Mouse (Mus musculus) G1E (cell line): Measurements from ENCODE around the gene Trim26. TPM values are rescaled to one million over a fixed set of nuclear protein-coding genes. Genes with fewer than 3 reads are reported as not detected.
"Not testable (repeated sequence)": the region's sequence is repeated elsewhere in the genome, so short reads cannot be mapped to it uniquely, and the experiment has no call there.

Experiments
- ATAC-seq: 2 replicates; pipeline ENCODE4 v1.8.0; 2016; ENCODE audit warnings: mild to moderate bottlenecking; ENCODE audit not compliant: insufficient number of reproducible peaks, poor library complexity, low FRiP score, severe bottlenecking; ENCODE audit errors: extremely low read depth
- DNase-seq: peaks from one replicate; pipeline ENCODE4 v3.0.0; 2012; ENCODE audit warnings: low spot score
- H3K27me3 ChIP-seq: 2 replicates; pipeline ENCODE4 v1.6.1; 2012; ENCODE audit warnings: mild to moderate bottlenecking, low read length, inconsistent platforms; ENCODE audit not compliant: insufficient read depth
- H3K36me3 ChIP-seq: replicated peaks from 2 replicates; pipeline ENCODE3; 2012; ENCODE audit warnings: mild to moderate bottlenecking, inconsistent platforms
- H3K4me1 ChIP-seq: 2 replicates; pipeline ENCODE4 v1.6.1; 2012; ENCODE audit warnings: low read depth, low read length, inconsistent platforms, mixed read lengths; ENCODE audit not compliant: insufficient read depth
- H3K4me3 ChIP-seq: 2 replicates; pipeline ENCODE4 v1.5.1; 2012; ENCODE audit warnings: low read depth, mild to moderate bottlenecking, inconsistent platforms, low read length, moderate library complexity, mixed read lengths
- H3K9me3 ChIP-seq: replicated peaks from 2 replicates; pipeline ENCODE4 v1.6.1; 2012; ENCODE audit warnings: inconsistent platforms
- CTCF ChIP-seq: IDR thresholded peaks from 2 replicates; pipeline ENCODE4 v1.5.1; 2012; ENCODE audit warnings: low read depth, low read length, inconsistent platforms, mixed read lengths
- GATA1 ChIP-seq: IDR thresholded peaks from 2 replicates; pipeline ENCODE4 v1.6.1; 2012; ENCODE audit warnings: borderline replicate concordance, low read length, inconsistent platforms, mixed read lengths
- GATA2 ChIP-seq: IDR thresholded peaks from 2 replicates; pipeline ENCODE4 v1.6.1; 2012; ENCODE audit warnings: low read depth, low read length, inconsistent platforms, borderline replicate concordance
- POLR2AphosphoS5 ChIP-seq: IDR thresholded peaks from 2 replicates; pipeline ENCODE4 v1.6.1; 2012; ENCODE audit warnings: low read depth, low read length, inconsistent platforms; ENCODE audit not compliant: insufficient replicate concordance
- TAL1 ChIP-seq: conservative IDR thresholded peaks from 2 replicates; pipeline ENCODE4 v1.6.1; 2012; ENCODE audit warnings: low read depth, low read length, inconsistent platforms, mixed read lengths
- polyA plus RNA-seq: library from polyadenylated mRNA; stranded (reverse); fragments of >175 nt; gene quantifications from 2 replicates; pipeline ENCODE4 v1.2.3, GENCODE M21; 2012
- total RNA-seq, 2 experiments: library from RNA; stranded (forward) in 1 of 2; stranded (reverse) in 1 of 2; fragments of 200-1000 nt in 1 of 2; fragments of >200 nt in 1 of 2; fragmentation: Nextera tagmentation in 1 of 2; gene quantifications; 2 replicates each; pipeline ENCODE4 v1.2.3; 2014 to 2017

The Trim26 gene
- total and polyA plus RNA-seq, 3 experiments = 12.5 to 39.7 (median 13.4) TPM

- DNase-seq = no peak
- TF ChIP-seq GATA1 = no peak
- TF ChIP-seq TAL1 = no peak
- TF ChIP-seq POLR2AphosphoS5 = no peak
- no peak for TF ChIP-seq GATA2
- no peak for TF ChIP-seq CTCF
- no peaks in the 10 kb centered on the region for H3K36me3 ChIP-seq
- ATAC-seq = no peak
- no peaks in the 10 kb centered on the region for H3K4me1 ChIP-seq
- no peaks in the 10 kb centered on the region for H3K9me3 ChIP-seq
- H3K27me3 ChIP-seq = peaks cover 14% of the 10 kb centered on the region
- H3K4me3 ChIP-seq = no peak overlapping the region
These were observed 11.4 kb upstream of the Trim26 start for GRCm38 (mm10) chr17:36825525-36825924.

GRCm38 (mm10) chr17:36826002-36826401 is 10.9 kb upstream of the Trim26 start:
- 0 out of 2 replicates have a peak, but pooled peaks have one; percentile 24 for TF ChIP-seq CTCF
- DNase-seq = not testable (repeated sequence)

GRCm38 (mm10) chr17:36828488-36828887 is 8.4 kb upstream of the Trim26 start:
- ATAC-seq (no peak), DNase-seq (no peak)
- Histone ChIP-seq H3K27me3 (peaks cover 22% of the 10 kb centered on the region), H3K4me3 (no peak overlapping the region), H3K36me3 (no peaks in the 10 kb centered on the region), H3K9me3 (no peaks in the 10 kb centered on the region), H3K4me1 (no peaks in the 10 kb centered on the region)
- no peak for TF ChIP-seq POLR2AphosphoS5
- TF ChIP-seq GATA1 = no peak
- TF ChIP-seq TAL1 = no peak
- no peak for TF ChIP-seq CTCF

More at GRCm38 (mm10) chr17:36826002-36826401, 10.9 kb upstream of the Trim26 start:
- H3K27me3 ChIP-seq = peaks cover 17% of the 10 kb centered on the region
- ATAC-seq = peak; percentile 49; the same call in 1 of the 2 replicates
- H3K4me3 ChIP-seq, H3K4me1 ChIP-seq, H3K36me3 ChIP-seq, H3K9me3 ChIP-seq: not testable (repeated sequence)

GRCm38 (mm10) chr17:36830470-36830869 is 6.5 kb upstream of the Trim26 start:
- Histone ChIP-seq H3K4me3 (no peak overlapping the region), H3K36me3 (no peaks in the 10 kb centered on the region), H3K4me1 (no peaks in the 10 kb centered on the region), H3K27me3 (peaks cover 35% of the 10 kb centered on the region), H3K9me3 (no peaks in the 10 kb centered on the region)
- ATAC-seq (no peak), DNase-seq (no peak)
- TF ChIP-seq GATA1 (no peak), CTCF (no peak), POLR2AphosphoS5 (no peak), TAL1 (no peak), GATA2 (no peak)

- DNase-seq (no peak), ATAC-seq (no peak)
- no peak overlapping the region for H3K4me3 ChIP-seq
- H3K9me3 ChIP-seq = no peaks in the 10 kb centered on the region
- peaks cover 11% of the 10 kb centered on the region for H3K4me1 ChIP-seq
- H3K27me3 ChIP-seq = peaks cover 33% of the 10 kb centered on the region
- no peak for TF ChIP-seq TAL1
- TF ChIP-seq GATA2 = no peak
- TF ChIP-seq GATA1 = no peak
- TF ChIP-seq POLR2AphosphoS5 = no peak
- no peak for TF ChIP-seq CTCF
- H3K36me3 ChIP-seq = no peaks in the 10 kb centered on the region
These were observed 4.2 kb upstream of the Trim26 start for GRCm38 (mm10) chr17:36832694-36833093.

GRCm38 (mm10) chr17:36835591-36836426 is 1.1 kb upstream of the Trim26 start:
- Histone ChIP-seq H3K36me3 (peaks cover 13% of the 10 kb centered on the region), H3K27me3 (peaks cover 21% of the 10 kb centered on the region; the same call in 1 of the 2 replicates), H3K4me3 (peak overlapping the region; percentile 83; the same call in 1 of the 2 replicates), H3K9me3 (no peaks in the 10 kb centered on the region), H3K4me1 (peaks cover 23% of the 10 kb centered on the region)
- DNase-seq = peak; percentile 53
- peak; percentile 40; the same call in 1 of the 2 replicates for ATAC-seq
- TF ChIP-seq CTCF (no peak), GATA2 (no peak), TAL1 (no peak), POLR2AphosphoS5 (no peak), GATA1 (no peak)
